Mouse (Mus musculus) midbrain, postnatal 0 days (tissue): ENCODE results near the gene Setx. TPM values are rescaled to one million over a fixed set of nuclear protein-coding genes. Genes with fewer than 3 reads are reported as not detected.

Source experiments
- ATAC-seq: fragments of 200-750 bp; cut with Nextera tagmentation; 2 replicates; pipeline ENCODE4 v1.8.0; 2017; ENCODE audit warnings: moderate number of reproducible peaks, mild to moderate bottlenecking, moderate TSS enrichment, moderate library complexity; ENCODE audit not compliant: low FRiP score
- DNase-seq: peaks from one replicate; pipeline ENCODE4 v3.0.0-alpha.2; 2015; ENCODE audit warnings: low spot score
- H3K27ac ChIP-seq: fragments of 300-500 bp; sonication (generic); 2 replicates; pipeline ENCODE4 v1.5.1; 2014; ENCODE audit warnings: low read depth, mild to moderate bottlenecking, low read length, mixed read lengths
- H3K27me3 ChIP-seq: fragments of 300-500 bp; sonication (generic); 2 replicates; pipeline ENCODE4 v1.6.1; 2014; ENCODE audit warnings: low read length, control low read depth, mixed read lengths; ENCODE audit not compliant: insufficient read depth
- H3K36me3 ChIP-seq: fragments of 300-500 bp; sonication (generic); 2 replicates; pipeline ENCODE4 v1.6.1; 2014; ENCODE audit warnings: low read length, control low read depth, mixed read lengths; ENCODE audit not compliant: insufficient read depth
- H3K4me1 ChIP-seq: fragments of 300-500 bp; sonication (generic); 2 replicates; pipeline ENCODE4 v1.6.1; 2014; ENCODE audit warnings: mild to moderate bottlenecking, control low read depth, antibody characterized with exemption, low read length, mixed read lengths; ENCODE audit not compliant: insufficient read depth
- H3K4me2 ChIP-seq: fragments of 300-500 bp; sonication (generic); 2 replicates; pipeline ENCODE4 v1.6.1; 2014; ENCODE audit warnings: low read depth, mild to moderate bottlenecking, low read length, mixed read lengths; ENCODE audit not compliant: poor library complexity, severe bottlenecking
- H3K4me3 ChIP-seq: fragments of 300-500 bp; sonication (generic); 2 replicates; pipeline ENCODE4 v1.5.1; 2014; ENCODE audit warnings: low read depth, mild to moderate bottlenecking, low read length, moderate library complexity
- H3K9ac ChIP-seq: fragments of 300-500 bp; sonication (generic); replicated peaks from 2 replicates; pipeline ENCODE4 v1.6.1; 2014; ENCODE audit warnings: mild to moderate bottlenecking, low read length, moderate library complexity, mixed read lengths; ENCODE audit not compliant: poor library complexity, severe bottlenecking
- H3K9me3 ChIP-seq: fragments of 300-500 bp; sonication (generic); 2 replicates; pipeline ENCODE4 v1.6.1; 2016; ENCODE audit warnings: low read length, control low read depth
- CTCF ChIP-seq: IDR thresholded peaks from 2 replicates; pipeline ENCODE4 v1.5.1; 2016; ENCODE audit warnings: antibody characterized with exemption, mild to moderate bottlenecking
- WGBS: fragments of 180-500 bp; shearing (Covaris S2); extraction: QIAGEN DNeasy Blood & Tissue Kit; methylation state at CpG from one replicate; pipeline ENCODE4 v1.1.7; 2014; 5-methylcytosine and 5-hydroxymethylcytosine counted together
- polyA plus RNA-seq: library from polyadenylated mRNA; unstranded; fragments of >200 nt; fragmentation: Nextera tagmentation; extraction: Ambion mirVana; gene quantifications from 2 replicates; pipeline ENCODE4 v1.2.1, GENCODE M21; 2015
- total RNA-seq: library from RNA; depleted of rRNA; stranded (reverse); fragments of >200 nt; gene quantifications from 2 replicates; pipeline ENCODE4 v1.2.3, GENCODE M21; 2014

The Setx gene
- total and polyA plus RNA-seq, 2 experiments from 2014 or later = 16.8 to 43.2 TPM

- TF ChIP-seq CTCF = no peak
- no peak for ATAC-seq
- no peak overlapping the region for H3K27ac ChIP-seq
- H3K4me1 ChIP-seq = no peaks in the 10 kb centered on the region
- WGBS = 83% methylated on average over 4 of the region's 4 CpGs
- no peak overlapping the region for H3K4me3 ChIP-seq
- H3K4me2 ChIP-seq = no peak overlapping the region
- no peak for DNase-seq
- no peak overlapping the region for H3K9ac ChIP-seq
- H3K9me3 ChIP-seq = no peaks in the 10 kb centered on the region
- no peaks in the 10 kb centered on the region for H3K27me3 ChIP-seq
- H3K36me3 ChIP-seq = peaks cover 48% of the 10 kb centered on the region
These were observed 55.8 kb downstream of the Setx start for GRCm38 (mm10) chr2:29179810-29180209.

DNA sequence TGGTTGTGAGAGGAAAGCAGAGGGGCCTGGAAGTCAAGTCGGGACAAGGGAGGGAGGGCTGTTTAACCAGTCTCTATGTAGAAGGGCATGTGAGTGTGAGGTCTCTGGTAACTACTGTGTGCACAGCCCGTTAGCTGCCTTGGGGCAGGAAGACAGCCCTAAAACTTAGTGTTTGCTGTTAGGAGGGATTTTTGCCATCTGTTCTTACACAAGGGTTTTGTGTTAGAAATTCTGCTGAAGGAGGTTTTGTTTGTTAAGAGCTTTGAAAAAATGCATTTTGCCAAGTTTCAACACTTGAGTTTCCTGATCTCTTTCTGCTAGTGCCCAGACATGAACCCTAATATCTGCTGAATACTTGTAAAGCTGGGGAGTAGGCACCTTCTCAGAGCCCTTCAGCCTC lies 57.1 kb downstream of the Setx start:
- Histone ChIP-seq H3K36me3 (peaks cover 40% of the 10 kb centered on the region), H3K4me1 (no peaks in the 10 kb centered on the region), H3K9ac (no peak overlapping the region), H3K4me3 (no peak overlapping the region), H3K27me3 (no peaks in the 10 kb centered on the region), H3K9me3 (no peaks in the 10 kb centered on the region), H3K27ac (no peak overlapping the region), H3K4me2 (no peak overlapping the region)
- DNase-seq (no peak), ATAC-seq (no peak)
- TF ChIP-seq CTCF = no peak
- WGBS = 87% methylated on average over 2 of the region's 2 CpGs

DNA sequence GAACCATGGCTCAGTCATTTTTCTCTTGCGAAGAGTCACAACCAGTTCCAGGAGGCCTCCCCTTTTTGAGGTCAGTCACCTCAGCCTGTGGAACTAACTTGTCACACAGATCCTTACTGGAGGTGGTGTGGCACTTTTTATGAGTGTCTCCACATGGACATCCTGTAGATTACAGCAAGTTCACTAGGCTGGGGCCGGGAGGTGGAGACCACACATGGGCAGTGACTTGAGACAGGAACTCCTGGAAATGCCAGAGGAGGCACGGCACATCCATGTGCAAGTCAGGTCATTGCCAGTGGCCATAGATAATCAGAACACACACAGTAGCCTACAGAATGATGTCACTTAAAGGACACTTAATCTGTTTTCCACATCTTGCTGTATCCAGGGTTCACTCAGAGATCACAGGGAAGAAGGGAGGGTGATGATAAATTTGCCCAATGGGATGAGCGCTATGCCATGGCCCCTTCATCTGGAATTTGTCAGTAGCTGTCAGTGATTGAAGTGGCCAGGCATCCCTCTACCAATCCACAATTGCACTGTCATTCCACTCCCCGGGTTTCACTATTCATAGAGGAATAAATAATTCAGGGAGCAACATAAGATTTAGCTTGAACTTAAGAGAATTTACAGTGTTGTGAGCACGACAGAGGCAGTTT lies 59.4 kb downstream of the Setx start:
- H3K4me1 ChIP-seq = no peaks in the 10 kb centered on the region
- H3K9ac ChIP-seq = no peak overlapping the region
- DNase-seq = no peak
- no peak overlapping the region for H3K4me3 ChIP-seq
- no peak overlapping the region for H3K4me2 ChIP-seq
- ATAC-seq = no peak
- TF ChIP-seq CTCF = no peak
- H3K9me3 ChIP-seq = no peaks in the 10 kb centered on the region
- WGBS = 78% methylated on average over 6 of the region's 6 CpGs
- no peaks in the 10 kb centered on the region for H3K27me3 ChIP-seq
- H3K36me3 ChIP-seq = peaks cover 26% of the 10 kb centered on the region
- no peak overlapping the region for H3K27ac ChIP-seq

- no peaks in the 10 kb centered on the region for H3K9me3 ChIP-seq
- WGBS = 28% methylated on average over 6 of the region's 6 CpGs
- no peak for TF ChIP-seq CTCF
- no peak overlapping the region for H3K4me2 ChIP-seq
- no peak overlapping the region for H3K27ac ChIP-seq
- peaks cover 7% of the 10 kb centered on the region; the same call in 1 of the 2 replicates for H3K36me3 ChIP-seq
- H3K27me3 ChIP-seq = no peaks in the 10 kb centered on the region
- DNase-seq (no peak), ATAC-seq (no peak)
- no peaks in the 10 kb centered on the region for H3K4me1 ChIP-seq
- no peak overlapping the region for H3K4me3 ChIP-seq
- H3K9ac ChIP-seq = no peak overlapping the region
These were observed 62.2 kb downstream of the Setx start for GRCm38 (mm10) chr2:29186209-29186608.

GRCm38 (mm10) chr2:29190392-29190791 lies 66.4 kb downstream of the Setx start:
- Histone ChIP-seq H3K4me3 (no peak overlapping the region), H3K27me3 (no peaks in the 10 kb centered on the region), H3K36me3 (no peaks in the 10 kb centered on the region), H3K4me2 (no peak overlapping the region), H3K9me3 (no peaks in the 10 kb centered on the region), H3K27ac (no peak overlapping the region), H3K9ac (no peak overlapping the region), H3K4me1 (0 out of 2 replicates have a peak, but pooled peaks cover 3% of the 10 kb centered on the region)
- TF ChIP-seq CTCF = no peak
- no peak for ATAC-seq
- WGBS = 79% methylated on average over 7 of the region's 7 CpGs
- no peak for DNase-seq

DNA sequence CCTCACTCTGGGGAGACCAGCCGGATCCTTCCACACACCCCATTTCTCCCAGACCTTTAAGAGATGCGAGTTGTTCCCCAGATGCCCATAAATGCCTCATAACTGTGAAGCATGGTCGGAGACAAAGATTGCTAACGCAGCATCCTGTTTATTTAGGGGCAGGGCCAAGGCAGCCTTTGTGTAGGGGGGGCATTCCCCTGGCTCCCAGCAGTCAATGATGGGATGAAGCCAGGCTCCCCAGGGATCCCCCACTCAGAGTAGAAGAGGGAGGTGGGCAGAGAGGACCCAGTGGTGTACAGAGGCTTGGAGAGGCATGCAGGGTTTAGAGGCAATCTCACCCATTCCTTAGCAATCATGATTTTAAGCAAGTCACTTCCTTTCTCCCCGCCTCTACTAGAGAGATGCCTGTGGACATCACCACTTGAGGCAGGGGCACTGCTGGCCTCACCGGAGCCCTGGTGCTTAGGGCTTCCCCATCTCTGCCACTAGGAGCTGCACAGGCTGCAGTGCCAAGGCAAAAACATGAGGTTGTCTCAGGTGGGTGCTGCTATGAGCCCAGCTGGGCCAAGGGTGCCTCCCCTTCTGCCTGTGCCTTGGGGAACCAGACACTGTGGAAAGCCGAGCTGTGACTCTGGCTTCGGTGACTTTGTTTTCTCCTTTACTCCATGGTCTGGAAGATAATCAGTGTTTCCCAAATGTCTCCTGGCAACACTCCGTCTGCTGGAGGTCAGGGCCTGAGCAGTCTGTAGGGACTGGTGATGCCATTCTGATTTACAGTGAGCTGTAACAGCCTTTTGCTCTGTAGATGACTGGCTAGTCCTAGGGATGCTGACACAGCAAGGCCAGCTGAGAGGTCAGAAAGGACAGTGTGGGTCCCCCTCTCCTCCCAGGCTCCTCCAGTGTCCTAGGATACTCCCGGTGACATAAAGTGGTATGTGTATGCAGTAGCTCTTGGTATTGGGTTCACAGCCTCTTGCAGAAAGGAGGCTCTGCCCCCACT lies 67.5 kb downstream of the Setx start:
- H3K4me3 ChIP-seq = no peak overlapping the region
- H3K4me2 ChIP-seq = no peak overlapping the region
- DNase-seq (no peak), ATAC-seq (no peak)
- no peak overlapping the region for H3K9ac ChIP-seq
- WGBS = 73% methylated on average over 10 of the region's 10 CpGs
- TF ChIP-seq CTCF = peak; percentile 39; the same call in 1 of the 2 replicates
- H3K36me3 ChIP-seq = no peaks in the 10 kb centered on the region
- H3K4me1 ChIP-seq = 0 out of 2 replicates have a peak, but pooled peaks cover 3% of the 10 kb centered on the region
- no peaks in the 10 kb centered on the region for H3K9me3 ChIP-seq
- H3K27me3 ChIP-seq = no peaks in the 10 kb centered on the region
- no peak overlapping the region for H3K27ac ChIP-seq
